Mouse (Mus musculus) megakaryocyte-erythroid progenitor cell, adult 5-6 weeks (primary cell): ENCODE results near the gene Krtap14. TPM values are rescaled to one million over a fixed set of nuclear protein-coding genes. Genes with fewer than 3 reads are reported as not detected.

Experiments
- ATAC-seq: replicated peaks from 2 replicates; pipeline ENCODE4 v1.8.0; 2016; ENCODE audit warnings: mild to moderate bottlenecking, inconsistent platforms; ENCODE audit not compliant: severe bottlenecking, poor library complexity, low FRiP score, low TSS enrichment
- total RNA-seq, 2 experiments: library from RNA; stranded (forward) in 1 of 2; stranded (reverse) in 1 of 2; fragments of 200-1000, 215-1000 nt in 1 of 2; fragments of >200 nt in 1 of 2; fragmentation: Nextera tagmentation in 1 of 2; gene quantifications; 2 replicates each; pipeline ENCODE4 v1.2.3; 2014 to 2017

Krtap14 gene
- total RNA-seq (2014; fragmentation: Nextera tagmentation) = not detected in 2 replicates
- total RNA-seq (2017) = not detected in 2 replicates

GRCm38 (mm10) chr16:88826095-88826652 lies at the start of gene Krtap14:
Gene Krtap14 (minus strand): TSS chr16:88826145.
- ATAC-seq = no peak

- no peak for ATAC-seq
Observed at GRCm38 (mm10) chr16:88874169-88874568, 48.2 kb upstream of the Krtap14 start, which contains the start of gene Krtap19-2. Gene Krtap19-2 (minus strand): TSS chr16:88874269.

GRCm38 (mm10) chr16:88869311-88869710 lies 43.4 kb upstream of the Krtap14 start, which contains the start of gene Krtap19-1:
Gene Krtap19-1 (minus strand): TSS chr16:88869411.
- ATAC-seq = no peak

- ATAC-seq = no peak
Observed at GRCm38 (mm10) chr16:88864887-88865407, 39.0 kb upstream of the Krtap14 start.

GRCm38 (mm10) chr16:88851450-88851849 lies 25.5 kb upstream of the Krtap14 start:
- ATAC-seq = no peak

- ATAC-seq = no peak
Observed at GRCm38 (mm10) chr16:88848558-88848957, 22.6 kb upstream of the Krtap14 start.

GRCm38 (mm10) chr16:88847363-88847762 lies 21.4 kb upstream of the Krtap14 start:
- no peak for ATAC-seq

GRCm38 (mm10) chr16:88826978-88827377 lies 1.0 kb upstream of the Krtap14 start:
- no peak for ATAC-seq

GRCm38 (mm10) chr16:88823736-88824135 lies 2.2 kb downstream of the Krtap14 start:
- no peak for ATAC-seq

GRCm38 (mm10) chr16:88820066-88820465 lies 5.9 kb downstream of the Krtap14 start, which contains the start of gene Krtap15:
Gene Krtap15 (plus strand): TSS chr16:88820215.
- ATAC-seq = no peak

- no peak for ATAC-seq
Observed at GRCm38 (mm10) chr16:88811827-88812226, 14.1 kb downstream of the Krtap14 start, which contains the start of gene Gm20741. Gene Gm20741 (minus strand): TSS chr16:88812220.

- no peak for ATAC-seq
Observed at GRCm38 (mm10) chr16:88786786-88787185, 39.2 kb downstream of the Krtap14 start.

- no peak for ATAC-seq
Observed at GRCm38 (mm10) chr16:88777596-88777995, 48.3 kb downstream of the Krtap14 start, which contains the start of gene Gm5965. Gene Gm5965 (plus strand): TSS chr16:88777896.

- ATAC-seq = no peak
Observed at GRCm38 (mm10) chr16:88774106-88774505, 51.8 kb downstream of the Krtap14 start, which contains the start of gene 2310057N15Rik. Gene 2310057N15Rik (minus strand): TSS chr16:88774206.

Other genes with a start within 250 kb of the Krtap14 start
- gene Krtap24-1, start 213.9 kb downstream of the Krtap14 start, total RNA-seq (2014; fragmentation: Nextera tagmentation) = not detected in 2 replicates
- not detected in 2 replicates for gene Krtap24-1, start 213.9 kb downstream of the Krtap14 start, total RNA-seq (2017)
- not detected in 2 replicates for gene 2310079G19Rik, start 198.5 kb downstream of the Krtap14 start, total RNA-seq (2014; fragmentation: Nextera tagmentation)
- not detected in 2 replicates for gene 2310079G19Rik, start 198.5 kb downstream of the Krtap14 start, total RNA-seq (2017)
- not detected in 2 replicates for gene Krtap26-1, start 178.3 kb downstream of the Krtap14 start, total RNA-seq (2014; fragmentation: Nextera tagmentation)
- gene Krtap26-1, start 178.3 kb downstream of the Krtap14 start, total RNA-seq (2017) = not detected in 2 replicates
- gene Krtap27-1, start 154.5 kb downstream of the Krtap14 start, total RNA-seq (2014; fragmentation: Nextera tagmentation) = not detected in 2 replicates
- not detected in 2 replicates for gene Krtap27-1, start 154.5 kb downstream of the Krtap14 start, total RNA-seq (2017)
- gene 2310061N02Rik, start 118.2 kb downstream of the Krtap14 start, total RNA-seq (2014; fragmentation: Nextera tagmentation) = not detected in 2 replicates
- not detected in 2 replicates for gene 2310061N02Rik, start 118.2 kb downstream of the Krtap14 start, total RNA-seq (2017)
- gene Krtap13-1, start 97.3 kb downstream of the Krtap14 start, total RNA-seq (2014; fragmentation: Nextera tagmentation) = not detected in 2 replicates
- gene Krtap13-1, start 97.3 kb downstream of the Krtap14 start, total RNA-seq (2017) = not detected in 2 replicates
- gene Krtap13, start 74.5 kb downstream of the Krtap14 start, total RNA-seq (2014; fragmentation: Nextera tagmentation) = not detected in 2 replicates
- gene Krtap13, start 74.5 kb downstream of the Krtap14 start, total RNA-seq (2017) = not detected in 2 replicates
- not detected in 2 replicates for gene 2310034C09Rik, start 67.3 kb downstream of the Krtap14 start, total RNA-seq (2014; fragmentation: Nextera tagmentation)
- not detected in 2 replicates for gene 2310034C09Rik, start 67.3 kb downstream of the Krtap14 start, total RNA-seq (2017)
- gene 2310057N15Rik, start 51.9 kb downstream of the Krtap14 start, total RNA-seq (2014; fragmentation: Nextera tagmentation) = not detected in 2 replicates
- gene 2310057N15Rik, start 51.9 kb downstream of the Krtap14 start, total RNA-seq (2017) = not detected in 2 replicates
- gene Gm5965, start 48.2 kb downstream of the Krtap14 start, total RNA-seq (2014; fragmentation: Nextera tagmentation) = not detected in 2 replicates
- gene Gm5965, start 48.2 kb downstream of the Krtap14 start, total RNA-seq (2017) = not detected in 2 replicates
- not detected in 2 replicates for gene Gm20741, start 13.9 kb downstream of the Krtap14 start, total RNA-seq (2014; fragmentation: Nextera tagmentation)
- gene Gm20741, start 13.9 kb downstream of the Krtap14 start, total RNA-seq (2017) = not detected in 2 replicates
- gene Krtap15, start 5.9 kb downstream of the Krtap14 start, total RNA-seq (2014; fragmentation: Nextera tagmentation) = not detected in 2 replicates
- not detected in 2 replicates for gene Krtap15, start 5.9 kb downstream of the Krtap14 start, total RNA-seq (2017)
- not detected in 2 replicates for gene Krtap19-1, start 43.3 kb upstream of the Krtap14 start, total RNA-seq (2014; fragmentation: Nextera tagmentation)
- gene Krtap19-1, start 43.3 kb upstream of the Krtap14 start, total RNA-seq (2017) = not detected in 2 replicates
- not detected in 2 replicates for gene Krtap19-2, start 48.1 kb upstream of the Krtap14 start, total RNA-seq (2014; fragmentation: Nextera tagmentation)
- not detected in 2 replicates for gene Krtap19-2, start 48.1 kb upstream of the Krtap14 start, total RNA-seq (2017)
- not detected in 2 replicates for gene Krtap19-3, start 51.9 kb upstream of the Krtap14 start, total RNA-seq (2014; fragmentation: Nextera tagmentation)
- gene Krtap19-3, start 51.9 kb upstream of the Krtap14 start, total RNA-seq (2017) = not detected in 2 replicates
- not detected in 2 replicates for gene Krtap19-4, start 58.9 kb upstream of the Krtap14 start, total RNA-seq (2014; fragmentation: Nextera tagmentation)
- gene Krtap19-4, start 58.9 kb upstream of the Krtap14 start, total RNA-seq (2017) = not detected in 2 replicates
- gene Krtap19-5, start 70.3 kb upstream of the Krtap14 start, total RNA-seq (2014; fragmentation: Nextera tagmentation) = not detected in 2 replicates
- not detected in 2 replicates for gene Krtap19-5, start 70.3 kb upstream of the Krtap14 start, total RNA-seq (2017)
- gene Krtap19-9b, start 106.1 kb upstream of the Krtap14 start, total RNA-seq (2014; fragmentation: Nextera tagmentation) = not detected in 2 replicates
- not detected in 2 replicates for gene Krtap19-9b, start 106.1 kb upstream of the Krtap14 start, total RNA-seq (2017)
- not detected in 2 replicates for gene Krtap16-3, start 136.7 kb upstream of the Krtap14 start, total RNA-seq (2014; fragmentation: Nextera tagmentation)
- not detected in 2 replicates for gene Krtap16-3, start 136.7 kb upstream of the Krtap14 start, total RNA-seq (2017)
- gene Krtap22-2, start 184.6 kb upstream of the Krtap14 start, total RNA-seq (2014; fragmentation: Nextera tagmentation) = not detected in 2 replicates
- not detected in 2 replicates for gene Krtap22-2, start 184.6 kb upstream of the Krtap14 start, total RNA-seq (2017)
- gene Gm10229, start 189.1 kb upstream of the Krtap14 start, total RNA-seq (2014; fragmentation: Nextera tagmentation) = not detected in 2 replicates
- gene Gm10229, start 189.1 kb upstream of the Krtap14 start, total RNA-seq (2017) = not detected in 2 replicates
- not detected in 2 replicates for gene Krtap6-1, start 205.6 kb upstream of the Krtap14 start, total RNA-seq (2014; fragmentation: Nextera tagmentation)
- gene Krtap6-1, start 205.6 kb upstream of the Krtap14 start, total RNA-seq (2017) = not detected in 2 replicates
- gene Gm10228, start 215.3 kb upstream of the Krtap14 start, total RNA-seq (2014; fragmentation: Nextera tagmentation) = not detected in 2 replicates
- not detected in 2 replicates for gene Gm10228, start 215.3 kb upstream of the Krtap14 start, total RNA-seq (2017)
- not detected in 2 replicates for gene Krtap6-5, start 221.7 kb upstream of the Krtap14 start, total RNA-seq (2014; fragmentation: Nextera tagmentation)
- gene Krtap6-5, start 221.7 kb upstream of the Krtap14 start, total RNA-seq (2017) = not detected in 2 replicates
- not detected in 2 replicates for gene 1110025L11Rik, start 237.9 kb upstream of the Krtap14 start, total RNA-seq (2014; fragmentation: Nextera tagmentation)
- not detected in 2 replicates for gene 1110025L11Rik, start 237.9 kb upstream of the Krtap14 start, total RNA-seq (2017)